Comparison of ENCODE assay signal across 8 mouse cellular contexts in genomic region chr4:155838187-155839153, GRCm38 (mm10). TPM values are rescaled to one million over a fixed set of nuclear protein-coding genes. Genes with fewer than 3 reads are reported as not detected.
A peak's percentile ranks its signal among the peaks of the same experiment; 100 is the strongest.
DNase-seq lines count a peak whose midpoint lies in the region; ATAC-seq and TF ChIP-seq lines count a peak whose summit lies in the region.
"Had no signal": no experiment of that assay in that cellular context is flagged by ENCODE, and none has a peak within 500 bp of the region (broad histone marks: within the 10 kb centered on the region; RNA-seq: fewer than 3 reads in every experiment).

No protein-coding gene starts in this region.

- no peak for DNase-seq in testis, postnatal 14 days (ENCODE audit: low spot score)
- DNase-seq in heart, adult 18-20 months: peak; percentile 63 to 80
- peak; percentile 53 for DNase-seq in kidney, postnatal 14 days
- DNase-seq in frontal cortex, postnatal 36 days (ENCODE audit: low spot score in 2 of 2): no peak
- DNase-seq in right cerebral cortex, postnatal 25 days: no peak

- H3K27me3 ChIP-seq in testis, adult 2 months (ENCODE audit: control insufficient read depth, insufficient read depth, low read length): no peaks in the 10 kb centered on the region

- no peak for TF ChIP-seq CTCF in testis, adult 2 months (IDR thresholded peaks at IDR 0.05; ENCODE audit: control insufficient read depth, insufficient read depth, insufficient replicate concordance, low read depth, low read length)

- peak overlapping the region; percentile 63 for H3K27ac ChIP-seq in testis, adult 2 months (ENCODE audit: control insufficient read depth, insufficient read depth, low read depth, low read length)
- H3K27ac ChIP-seq: hindbrain, embryonic 15.5 days had no signal

- no peak for ATAC-seq in CD4-positive, CD25-positive, alpha-beta regulatory T cell, adult 4 months

- no peak for TF ChIP-seq POLR2A in testis, adult 2 months (IDR thresholded peaks at IDR 0.05; ENCODE audit: control insufficient read depth, low read depth, low read length)

- H3K4me3 ChIP-seq in testis, adult 2 months (ENCODE audit: control insufficient read depth, low read depth, low read length): no peak overlapping the region

- H3K4me1 ChIP-seq in testis, adult 2 months (ENCODE audit: control insufficient read depth, insufficient read depth, low read length): peaks cover 22% of the 10 kb centered on the region

- no peaks in the 10 kb centered on the region; the same call in 1 of the 2 replicates for H3K36me3 ChIP-seq in testis, adult 2 months (ENCODE audit: control insufficient read depth, insufficient read depth, low read length)
- H3K36me3 ChIP-seq: hindbrain, embryonic 15.5 days had no signal

RNA-seq across cellular contexts. Expression of gene Mxra8, which starts 1.0 kb away (rescaled TPM):
- 114 and 149 TPM in 2 replicates for polyA plus RNA-seq in testis, adult 2 months (2012; rRNA removed)
- 10 to 100 TPM; 22.0 to 26.6 TPM for total RNA-seq in heart, adult 18-20 months (2021)
- polyA plus RNA-seq in CD4-positive, CD25-positive, alpha-beta regulatory T cell, adult 4 months (2017; shearing (Covaris generic)): 1 to 10 TPM; 2.1 to 2.3 TPM

RNA-seq across cellular contexts. Expression of gene Aurkaip1, which starts 7.4 kb away (rescaled TPM):
- polyA plus RNA-seq in testis, adult 2 months (2012; rRNA removed): 108 and 116 TPM in 2 replicates
- total RNA-seq in heart, adult 18-20 months (2021): 100 to 1,000 TPM; 106 to 108 TPM
- polyA plus RNA-seq in CD4-positive, CD25-positive, alpha-beta regulatory T cell, adult 4 months (2017; shearing (Covaris generic)): 100 to 1,000 TPM; 167 to 217 TPM

RNA-seq across cellular contexts. Expression of gene Dvl1, which starts 8.7 kb away (rescaled TPM):
- 132 and 135 TPM in 2 replicates for polyA plus RNA-seq in testis, adult 2 months (2012; rRNA removed)
- 10 to 100 TPM; 45.0 to 51.5 TPM for total RNA-seq in heart, adult 18-20 months (2021)
- 1 to 10 TPM; 2.2 to 4.7 TPM for polyA plus RNA-seq in CD4-positive, CD25-positive, alpha-beta regulatory T cell, adult 4 months (2017; shearing (Covaris generic))

RNA-seq across cellular contexts. Expression of gene Tas1r3, which starts 24.7 kb away (rescaled TPM):
- 1.9 and 2.3 TPM in 2 replicates for polyA plus RNA-seq in testis, adult 2 months (2012; rRNA removed)
- under 1 TPM; 0.22 to 0.23 TPM for total RNA-seq in heart, adult 18-20 months (2021)
- under 1 TPM; 0.62 to 0.66 TPM for polyA plus RNA-seq in CD4-positive, CD25-positive, alpha-beta regulatory T cell, adult 4 months (2017; shearing (Covaris generic))

RNA-seq across cellular contexts. Expression of gene Ccnl2, which starts 26.2 kb away (rescaled TPM):
- 35.4 and 38.4 TPM in 2 replicates for polyA plus RNA-seq in testis, adult 2 months (2012; rRNA removed)
- 10 to 100 TPM; 17.9 to 25.7 TPM for total RNA-seq in heart, adult 18-20 months (2021)
- 100 to 1,000 TPM in 1 of 2 experiments, 10 to 100 TPM in 1; 99.1 to 124 TPM for polyA plus RNA-seq in CD4-positive, CD25-positive, alpha-beta regulatory T cell, adult 4 months (2017; shearing (Covaris generic))

Comparison
In these comparisons a context has a peak if more than half of its experiments do, and no peak if none do; other contexts are left out.
1. DNase-seq: peak in heart, adult 18-20 months (2 of 2) and kidney, postnatal 14 days (single experiment); none in testis, postnatal 14 days (single experiment), frontal cortex, postnatal 36 days (0 of 2) and right cerebral cortex, postnatal 25 days (single experiment).
2. RNA of gene Mxra8, which starts 1.0 kb away (polyA plus RNA-seq): 114 to 149 TPM in testis, adult 2 months; 2.1 to 2.3 TPM in CD4-positive, CD25-positive, alpha-beta regulatory T cell, adult 4 months; every median in the first group is over 10 times any median in the second.
3. RNA of gene Dvl1, which starts 8.7 kb away (polyA plus RNA-seq): 132 to 135 TPM in testis, adult 2 months; 2.2 to 4.7 TPM in CD4-positive, CD25-positive, alpha-beta regulatory T cell, adult 4 months; every median in the first group is over 10 times any median in the second.